8 mouse cellular contexts compared by ENCODE assay signal in genomic region chr3:138741649-138742565, GRCm38 (mm10). TPM values are rescaled to one million over a fixed set of nuclear protein-coding genes. Genes with fewer than 3 reads are reported as not detected.
A peak's percentile ranks its signal among the peaks of the same experiment; 100 is the strongest.
DNase-seq lines count a peak whose midpoint lies in the region; ATAC-seq and TF ChIP-seq lines count a peak whose summit lies in the region.

Tspan5 (plus strand) TSS chr3:138742195.

- no peaks in the 10 kb centered on the region for H3K9me3 ChIP-seq in forebrain, embryonic 12.5 days
- H3K9me3 ChIP-seq in heart, embryonic 15.5 days (replicated peaks): no peaks in the 10 kb centered on the region
- no peaks in the 10 kb centered on the region for H3K9me3 ChIP-seq in liver, embryonic 16.5 days (replicated peaks; ENCODE audit: control insufficient read depth, low read length)
- H3K9me3 ChIP-seq in neural tube, embryonic 12.5 days: no peaks in the 10 kb centered on the region
- no peaks in the 10 kb centered on the region for H3K9me3 ChIP-seq in stomach, postnatal 0 days (ENCODE audit: control insufficient read depth, low read length)

- H3K27ac ChIP-seq in forebrain, embryonic 12.5 days: peak within 1 kb of the TSS; percentile 92
- peak within 1 kb of the TSS; percentile 70 for H3K27ac ChIP-seq in heart, embryonic 15.5 days
- H3K27ac ChIP-seq in liver, embryonic 16.5 days (ENCODE audit: low read length): no peak within 1 kb of the TSS; the same call in 1 of the 2 replicates
- peak within 1 kb of the TSS; percentile 82 for H3K27ac ChIP-seq in neural tube, embryonic 12.5 days
- peak within 1 kb of the TSS; percentile 75 for H3K27ac ChIP-seq in stomach, postnatal 0 days (replicated peaks)

- WGBS in forebrain, embryonic 12.5 days: under 1% methylated on average over 91 of the region's 100 CpGs
- WGBS in heart, embryonic 15.5 days: under 1% methylated on average over 76 of the region's 100 CpGs
- WGBS in liver, embryonic 16.5 days (ENCODE audit: insufficient replicate concordance): under 1% methylated on average over 93 of the region's 100 CpGs
- under 1% methylated on average over 72 of the region's 100 CpGs for WGBS in neural tube, embryonic 12.5 days
- WGBS in stomach, postnatal 0 days: 1% methylated on average over 73 of the region's 100 CpGs

- no peak for TF ChIP-seq EP300 in stomach, postnatal 0 days (optimal IDR thresholded peaks at IDR 0.05)

- ATAC-seq in CD4-positive, CD25-positive, alpha-beta regulatory T cell, adult 4 months: peak; percentile 71
- ATAC-seq in forebrain, embryonic 12.5 days (ENCODE audit: low FRiP score): peak; percentile 90
- ATAC-seq in heart, embryonic 15.5 days (replicated peaks; ENCODE audit: insufficient number of reproducible peaks, insufficient read depth, low FRiP score, low read depth): peak; percentile 82
- peak; percentile 82 for ATAC-seq in liver, embryonic 16.5 days (ENCODE audit: low read depth)
- ATAC-seq in neural tube, embryonic 12.5 days (ENCODE audit: low FRiP score, low read depth): peak; percentile 82
- peak; percentile 90 for ATAC-seq in stomach, postnatal 0 days (ENCODE audit: low FRiP score, low TSS enrichment)

- peak within 1 kb of the TSS; percentile 78 for H3K4me3 ChIP-seq in forebrain, embryonic 12.5 days (replicated peaks)
- H3K4me3 ChIP-seq in heart, embryonic 15.5 days: peak within 1 kb of the TSS; percentile 92
- peak within 1 kb of the TSS; percentile 71 for H3K4me3 ChIP-seq in liver, embryonic 16.5 days (ENCODE audit: low read depth, low read length)
- peak within 1 kb of the TSS; percentile 80 for H3K4me3 ChIP-seq in neural tube, embryonic 12.5 days
- H3K4me3 ChIP-seq in stomach, postnatal 0 days (ENCODE audit: low read depth, low read length): peak within 1 kb of the TSS; percentile 82

- peak within 1 kb of the TSS; percentile 80 for H3K4me2 ChIP-seq in forebrain, embryonic 12.5 days
- H3K4me2 ChIP-seq in heart, embryonic 15.5 days: peak within 1 kb of the TSS; percentile 99
- H3K4me2 ChIP-seq in liver, embryonic 16.5 days (ENCODE audit: low read depth, low read length): peak within 1 kb of the TSS; percentile 91
- peak within 1 kb of the TSS; percentile 78 for H3K4me2 ChIP-seq in neural tube, embryonic 12.5 days (replicated peaks)
- peak within 1 kb of the TSS; percentile 93 for H3K4me2 ChIP-seq in stomach, postnatal 0 days (replicated peaks; ENCODE audit: low read depth)

- H3K27me3 ChIP-seq in forebrain, embryonic 12.5 days: peaks cover 13% of the 10 kb centered on the region
- 0 out of 2 replicates have a peak, but pooled peaks cover 7% of the 10 kb centered on the region for H3K27me3 ChIP-seq in heart, embryonic 15.5 days
- H3K27me3 ChIP-seq in liver, embryonic 16.5 days (ENCODE audit: control insufficient read depth, insufficient read depth, low read depth, low read length): peaks cover 42% of the 10 kb centered on the region
- H3K27me3 ChIP-seq in neural tube, embryonic 12.5 days (replicated peaks): peaks cover 6% of the 10 kb centered on the region; the same call in 1 of the 2 replicates
- no peaks in the 10 kb centered on the region for H3K27me3 ChIP-seq in stomach, postnatal 0 days (ENCODE audit: control insufficient read depth, insufficient read depth, low read length)

- H3K36me3 ChIP-seq in forebrain, embryonic 12.5 days (replicated peaks): no peaks in the 10 kb centered on the region
- H3K36me3 ChIP-seq in heart, embryonic 15.5 days: no peaks in the 10 kb centered on the region
- H3K36me3 ChIP-seq in liver, embryonic 16.5 days (ENCODE audit: control insufficient read depth, insufficient read depth): no peaks in the 10 kb centered on the region
- H3K36me3 ChIP-seq in neural tube, embryonic 12.5 days: no peaks in the 10 kb centered on the region
- H3K36me3 ChIP-seq in stomach, postnatal 0 days (ENCODE audit: control insufficient read depth, insufficient read depth, low read length): no peaks in the 10 kb centered on the region

- peak within 1 kb of the TSS; percentile 83 for H3K9ac ChIP-seq in forebrain, embryonic 12.5 days
- peak within 1 kb of the TSS; percentile 78 for H3K9ac ChIP-seq in heart, embryonic 15.5 days
- peak within 1 kb of the TSS; percentile 53 for H3K9ac ChIP-seq in liver, embryonic 16.5 days (ENCODE audit: low read depth, low read length)
- H3K9ac ChIP-seq in neural tube, embryonic 12.5 days: peak within 1 kb of the TSS; percentile 85
- H3K9ac ChIP-seq in stomach, postnatal 0 days (ENCODE audit: low read length): peak within 1 kb of the TSS; percentile 69

- peaks cover 26% of the 10 kb centered on the region for H3K4me1 ChIP-seq in forebrain, embryonic 12.5 days
- peaks cover 27% of the 10 kb centered on the region for H3K4me1 ChIP-seq in heart, embryonic 15.5 days (replicated peaks)
- peaks cover 10% of the 10 kb centered on the region for H3K4me1 ChIP-seq in liver, embryonic 16.5 days (ENCODE audit: control insufficient read depth, low read depth, low read length)
- H3K4me1 ChIP-seq in neural tube, embryonic 12.5 days: peaks cover 29% of the 10 kb centered on the region
- H3K4me1 ChIP-seq in stomach, postnatal 0 days (replicated peaks; ENCODE audit: control insufficient read depth, insufficient read depth): 0 out of 2 replicates have a peak, but pooled peaks cover 3% of the 10 kb centered on the region

- no peak; the same call in 1 of the 2 replicates for TF ChIP-seq CTCF in stomach, postnatal 0 days (IDR thresholded peaks at IDR 0.05; ENCODE audit: low read depth)

- DNase-seq in brain, embryonic 18.5 days (ENCODE audit: low read depth, low spot score): peak; percentile 72
- peak; percentile 90 for DNase-seq in kidney, postnatal 14 days
- peak; percentile 84 for DNase-seq in stomach, postnatal 0 days (ENCODE audit: low spot score)

RNA-seq across cellular contexts. Expression of gene Tspan5, which starts in this region (rescaled TPM):
- 1 to 10 TPM; 4.3 to 4.5 TPM for polyA plus RNA-seq in CD4-positive, CD25-positive, alpha-beta regulatory T cell, adult 4 months (2017; shearing (Covaris generic))
- 61.5 and 62.4 TPM in 2 replicates for polyA plus RNA-seq in forebrain, embryonic 12.5 days (2016; fragmentation: Nextera tagmentation; extraction: Ambion mirVana)
- polyA plus RNA-seq in heart, embryonic 15.5 days (2015; fragmentation: Nextera tagmentation; extraction: Ambion mirVana): 14.7 and 18.9 TPM in 2 replicates
- 2.3 and 2.6 TPM in 2 replicates for polyA plus RNA-seq in liver, embryonic 16.5 days (2015; fragmentation: Nextera tagmentation; extraction: Ambion mirVana)
- 95.3 and 96.0 TPM in 2 replicates for polyA plus RNA-seq in neural tube, embryonic 12.5 days (2016; fragmentation: Nextera tagmentation; extraction: Ambion mirVana)
- 21.9 and 22.3 TPM in 2 replicates for polyA plus RNA-seq in stomach, postnatal 0 days (2015; fragmentation: Nextera tagmentation; extraction: Ambion mirVana)
